Mouse (Mus musculus): ENCODE data around the gene Mrgprb4. TPM values are rescaled to one million over a fixed set of nuclear protein-coding genes. Genes with fewer than 3 reads are reported as not detected.

Gene Mrgprb4
- polyA plus RNA-seq (2017; shearing (Covaris generic)): not detected

GRCm38 (mm10) chr7:48199188-48199587 lies at the start of gene Mrgprb4:
TSS of gene Mrgprb4 (minus strand) at chr7:48199288.
- ATAC-seq: no peak

GRCm38 (mm10) chr7:48226114-48226513 lies 27.0 kb upstream of the Mrgprb4 start:
- no peak for ATAC-seq

- ATAC-seq: no peak
These were observed 26.0 kb upstream of the Mrgprb4 start for GRCm38 (mm10) chr7:48225065-48225464.

- ATAC-seq: no peak
These were observed 30.2 kb downstream of the Mrgprb4 start, which contains the start of gene Mrgprb5 for GRCm38 (mm10) chr7:48168919-48169318. TSS of gene Mrgprb5 (minus strand) at chr7:48169019.

- ATAC-seq: no peak
These were observed 31.6 kb downstream of the Mrgprb4 start for GRCm38 (mm10) chr7:48167471-48167870.

Other genes with a start within 250 kb of the Mrgprb4 start
- gene Mrgpra4, start 217.2 kb downstream of the Mrgprb4 start, polyA plus RNA-seq (2017; shearing (Covaris generic)): not detected
- not detected for gene Mrgprx1, start 171.7 kb downstream of the Mrgprb4 start, polyA plus RNA-seq (2017; shearing (Covaris generic))
- not detected for gene Mrgprb5, start 30.3 kb downstream of the Mrgprb4 start, polyA plus RNA-seq (2017; shearing (Covaris generic))
- not detected for gene Mrgprb8, start 189.2 kb upstream of the Mrgprb4 start, polyA plus RNA-seq (2017; shearing (Covaris generic))